Mouse (Mus musculus): Measurements from ENCODE around the gene Dock4. TPM values are rescaled to one million over a fixed set of nuclear protein-coding genes. Genes with fewer than 3 reads are reported as not detected.

Dock4 gene
- total RNA-seq, 2 experiments from 2014 or later: 0.64 to 1.5 TPM

DNA sequence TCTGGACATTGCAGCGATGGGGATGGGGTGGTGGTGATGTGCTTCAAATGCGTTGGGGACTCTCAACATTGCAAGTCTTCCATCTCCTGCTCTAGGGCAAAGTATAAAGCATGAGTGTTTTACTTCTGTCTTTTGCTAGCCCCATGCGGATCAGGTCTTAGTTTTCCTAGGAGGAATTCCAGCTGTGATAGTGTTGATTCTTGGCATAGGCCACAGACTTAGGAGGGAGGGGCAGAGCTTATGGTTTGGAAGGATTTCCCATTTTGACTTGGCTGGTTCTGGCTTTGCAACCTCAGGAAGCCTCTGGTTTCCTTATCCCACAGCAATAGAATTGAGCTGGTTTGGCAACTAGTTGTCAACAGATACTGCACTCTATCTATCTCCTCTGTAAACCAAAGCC is 58.9 kb downstream of the Dock4 start:
- ATAC-seq (replicated peaks; ENCODE audit: poor library complexity): no peak

DNA sequence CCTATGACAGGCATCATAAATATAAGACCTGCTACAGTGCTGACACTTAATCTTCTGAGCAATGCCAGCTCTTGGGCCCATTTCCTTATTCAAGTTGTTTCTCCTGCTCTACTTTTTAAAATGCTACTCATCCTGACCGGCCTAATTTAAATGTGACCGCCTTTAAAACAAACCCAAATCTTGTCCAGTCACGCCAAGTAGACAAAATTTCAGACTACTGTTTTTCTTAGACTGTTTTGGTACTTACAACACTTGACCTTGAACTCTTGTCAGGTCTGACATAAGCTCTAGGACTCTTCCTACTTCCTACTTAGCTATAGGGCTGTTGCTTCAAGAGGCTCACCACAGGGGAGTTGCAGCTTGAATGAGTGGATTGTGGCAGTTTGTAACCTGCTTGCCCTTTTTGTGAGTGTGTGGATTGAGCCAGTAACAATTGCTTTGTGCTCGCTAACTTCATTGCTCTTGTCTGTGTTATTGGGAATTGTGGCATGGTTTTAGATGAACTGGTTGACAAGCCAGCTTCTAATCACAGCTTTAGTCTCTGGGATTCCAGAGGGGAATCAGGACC is 62.2 kb downstream of the Dock4 start:
- no peak for ATAC-seq (replicated peaks; ENCODE audit: poor library complexity)

DNA sequence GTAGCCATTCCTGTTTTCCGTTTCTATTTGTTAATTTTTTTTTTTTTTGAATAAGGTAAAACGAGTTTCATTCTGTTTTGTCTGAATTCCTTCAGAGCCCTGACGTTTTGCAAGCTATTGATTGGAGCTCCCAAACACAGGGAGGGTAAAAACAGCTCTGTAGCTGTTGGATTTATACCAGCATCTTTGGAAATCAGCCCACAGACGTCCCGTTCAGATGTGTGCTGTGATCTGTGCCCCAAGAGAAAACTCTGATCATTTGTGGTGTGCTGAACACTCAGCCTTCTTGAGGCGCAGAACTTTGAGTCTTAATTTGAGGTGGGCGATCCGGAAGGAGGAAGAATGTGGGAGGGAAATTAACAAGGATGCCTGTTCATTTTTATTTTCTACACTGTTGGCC is 62.7 kb downstream of the Dock4 start:
- no peak for ATAC-seq (replicated peaks; ENCODE audit: poor library complexity)

DNA sequence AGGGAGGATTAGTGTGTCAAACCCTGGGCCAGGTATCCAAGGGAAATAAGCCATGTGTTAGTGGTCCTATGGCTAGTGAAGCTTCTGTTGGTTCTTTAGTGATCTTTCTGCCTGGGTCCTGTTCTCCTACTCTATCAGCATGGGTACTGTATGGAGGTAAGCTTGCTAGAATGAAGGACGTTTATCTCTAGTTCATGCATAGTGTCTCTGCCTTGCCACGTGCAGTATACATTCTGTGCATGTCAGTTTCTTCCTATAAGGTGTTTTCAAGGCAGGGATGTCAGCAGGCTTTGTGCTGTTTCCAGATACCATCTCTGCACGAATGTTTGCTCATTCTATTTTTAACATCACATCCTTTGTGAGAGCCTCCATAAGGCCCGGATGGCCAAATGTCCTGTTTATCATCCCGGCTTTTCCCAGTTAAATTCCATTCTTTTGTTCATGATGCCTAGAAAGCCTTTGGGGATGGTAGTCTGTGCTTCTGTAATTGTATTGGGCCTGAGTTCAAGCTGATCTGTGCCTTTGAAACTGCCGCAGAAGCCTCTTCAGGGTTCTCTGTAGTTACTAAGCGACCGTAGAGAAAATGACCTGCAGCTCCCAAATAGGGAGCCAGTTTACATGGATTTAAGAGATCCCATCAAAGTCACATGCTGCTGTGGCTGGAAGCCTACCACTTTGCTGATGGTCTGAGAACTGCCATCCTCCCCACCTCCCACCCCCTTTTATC is 66.1 kb downstream of the Dock4 start:
- ATAC-seq (replicated peaks; ENCODE audit: poor library complexity): no peak

DNA sequence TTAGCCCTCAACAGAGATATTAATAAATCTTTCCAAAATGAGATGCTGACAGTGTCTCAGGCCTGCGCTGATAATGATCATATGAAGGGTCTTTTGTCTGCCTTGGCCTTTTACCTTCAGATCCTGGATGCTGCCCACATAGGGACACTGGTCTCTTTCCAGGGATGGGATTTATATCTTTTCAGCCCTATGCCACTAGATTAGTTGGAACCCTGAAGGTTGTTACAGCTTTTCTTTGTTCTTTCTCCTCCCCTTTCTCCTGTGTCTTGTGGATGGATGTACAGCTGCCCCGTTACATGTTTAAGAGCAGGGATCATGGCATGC is 66.6 kb downstream of the Dock4 start:
- ATAC-seq (replicated peaks; ENCODE audit: poor library complexity): no peak

- no peak for ATAC-seq (replicated peaks; ENCODE audit: poor library complexity)
Observed at GRCm38 (mm10) chr12:40512994-40513393, 67.2 kb downstream of the Dock4 start.

DNA sequence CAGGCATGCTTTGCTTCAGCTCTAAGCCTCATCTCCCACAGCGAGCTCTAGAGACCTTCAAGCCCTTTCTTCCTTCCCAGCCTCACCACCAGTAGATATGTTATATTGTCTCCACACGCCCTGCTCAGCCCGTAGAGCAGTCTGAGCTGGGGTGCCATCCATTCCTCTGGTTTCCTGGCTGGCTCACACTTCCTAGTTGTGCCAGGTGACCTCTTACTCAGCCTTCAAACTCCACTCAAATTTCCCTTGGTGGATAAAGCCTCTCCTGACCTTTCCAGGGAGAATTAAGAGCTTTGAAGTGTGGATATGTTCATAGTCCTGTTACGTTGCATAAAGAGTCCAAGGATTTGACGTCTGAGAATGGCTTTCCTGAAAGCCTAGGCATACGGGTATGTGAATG is 68.3 kb downstream of the Dock4 start:
- ATAC-seq (replicated peaks; ENCODE audit: poor library complexity): no peak

- peak; percentile 97 for ATAC-seq (replicated peaks; ENCODE audit: poor library complexity)
Observed at GRCm38 (mm10) chr12:40522468-40522867, 76.7 kb downstream of the Dock4 start.

- ATAC-seq (replicated peaks; ENCODE audit: poor library complexity): no peak
Observed at GRCm38 (mm10) chr12:40523020-40523419, 77.3 kb downstream of the Dock4 start.

- no peak for ATAC-seq (replicated peaks; ENCODE audit: poor library complexity)
Observed at GRCm38 (mm10) chr12:40525045-40525444, 79.3 kb downstream of the Dock4 start.

- ATAC-seq (replicated peaks; ENCODE audit: poor library complexity): peak; percentile 99
Observed at GRCm38 (mm10) chr12:40535655-40536618, 90.2 kb downstream of the Dock4 start.

DNA sequence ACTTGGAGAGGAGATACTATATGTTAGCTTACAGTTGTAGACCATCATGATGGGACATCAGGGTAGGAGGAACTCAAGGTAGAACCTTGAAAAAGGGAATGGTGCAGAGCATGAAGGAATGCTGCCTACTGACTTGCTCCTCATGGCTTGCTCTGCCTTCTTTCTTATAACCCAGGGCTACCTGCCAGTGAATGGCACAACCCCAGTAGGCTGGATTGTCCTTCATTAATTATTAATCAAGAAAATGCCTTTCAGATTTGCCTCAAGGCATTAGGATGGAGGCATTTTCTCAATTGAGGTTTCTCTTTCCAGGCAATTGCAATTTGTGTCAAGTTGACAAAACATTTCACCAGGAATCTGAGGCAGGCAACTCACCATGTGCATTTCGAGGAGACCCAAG is 92.1 kb downstream of the Dock4 start:
- ATAC-seq (replicated peaks; ENCODE audit: poor library complexity): no peak

GRCm38 (mm10) chr12:40538318-40538717 is 92.6 kb downstream of the Dock4 start:
- ATAC-seq (replicated peaks; ENCODE audit: poor library complexity): no peak

DNA sequence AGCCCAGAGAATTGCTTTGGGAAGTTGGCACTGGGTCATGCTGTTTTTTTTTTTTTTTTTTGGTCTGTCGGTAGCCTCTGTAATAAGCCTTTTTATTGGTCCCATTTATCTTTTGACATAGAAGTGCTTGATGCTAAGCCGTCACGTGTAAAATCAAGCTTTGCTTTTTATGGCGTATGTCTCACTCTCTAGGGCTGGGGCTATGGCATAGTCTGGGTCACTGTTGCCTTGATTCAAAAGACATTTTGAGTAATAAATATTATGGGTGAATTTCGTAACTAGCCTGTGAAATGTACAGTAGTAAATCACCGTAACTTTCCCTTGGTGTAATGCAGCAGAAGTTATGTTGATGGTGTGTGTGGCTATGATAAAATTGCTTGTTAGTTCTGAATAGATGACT is 93.0 kb downstream of the Dock4 start:
- no peak for ATAC-seq (replicated peaks; ENCODE audit: poor library complexity)

DNA sequence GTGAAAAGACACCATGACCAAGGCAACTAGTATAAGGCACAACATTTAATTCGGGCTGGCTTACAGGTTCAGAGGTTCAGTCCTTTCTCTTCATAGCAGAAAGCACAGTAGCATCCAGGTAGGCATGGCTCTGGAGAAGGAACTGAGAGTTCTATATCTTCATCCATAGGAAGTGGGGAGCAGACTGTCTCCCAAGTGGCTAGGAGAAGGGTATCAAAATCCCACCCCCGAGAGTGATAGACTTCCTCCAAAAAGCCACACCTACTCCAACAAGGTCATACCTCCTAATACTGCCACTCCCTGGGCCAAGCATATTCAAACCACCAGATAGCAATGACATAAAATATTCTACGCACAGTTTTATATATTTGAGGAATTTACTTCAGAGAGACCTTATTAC is 98.5 kb downstream of the Dock4 start:
- ATAC-seq (replicated peaks; ENCODE audit: poor library complexity): no peak; the same call in 1 of the 2 replicates

DNA sequence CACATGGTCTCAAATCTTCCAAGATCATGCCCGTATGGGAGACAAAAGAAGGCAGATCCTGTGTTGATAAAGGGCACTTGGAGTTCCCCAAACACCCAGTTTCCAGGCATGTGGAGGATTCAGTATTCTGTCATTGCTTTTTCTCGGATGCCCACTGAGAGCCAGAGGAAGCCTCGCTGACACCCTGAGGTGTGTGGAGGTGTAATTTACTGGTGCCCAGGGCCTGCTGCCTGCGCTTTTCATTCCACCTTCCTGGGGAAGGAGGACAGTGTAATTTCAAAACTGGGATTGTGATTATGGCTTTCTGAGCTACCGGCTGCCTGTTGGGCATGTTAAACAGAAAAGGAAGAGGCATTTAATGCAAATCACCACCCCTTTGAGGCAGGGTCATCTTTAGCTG is 101.1 kb downstream of the Dock4 start:
- no peak for ATAC-seq (replicated peaks; ENCODE audit: poor library complexity)

DNA sequence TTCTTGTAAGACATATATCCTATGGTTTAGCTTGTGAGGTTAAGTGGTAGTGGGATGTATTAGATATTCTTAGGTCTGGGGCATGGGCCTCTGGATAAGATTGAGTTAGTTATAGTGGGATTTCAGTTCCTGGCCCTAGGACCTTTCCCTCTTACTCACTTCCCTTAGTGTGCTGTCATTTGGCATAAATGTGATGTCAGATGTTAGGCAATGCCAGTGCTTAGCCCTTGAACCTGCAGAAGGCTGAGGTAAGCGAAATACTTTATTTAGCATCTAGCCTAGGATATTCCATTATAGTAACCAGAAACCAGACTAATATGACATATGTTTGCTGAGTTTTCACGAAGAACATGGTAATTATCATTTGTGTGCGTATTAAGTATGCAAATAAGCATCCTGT is 105.6 kb downstream of the Dock4 start:
- ATAC-seq (replicated peaks; ENCODE audit: poor library complexity): 0 out of 2 replicates have a peak, but pooled peaks have one; percentile 31

GRCm38 (mm10) chr12:40552201-40552600 is 106.4 kb downstream of the Dock4 start:
- no peak for ATAC-seq (replicated peaks; ENCODE audit: poor library complexity)

- no peak for ATAC-seq (replicated peaks; ENCODE audit: poor library complexity)
Observed at GRCm38 (mm10) chr12:40553929-40554328, 108.2 kb downstream of the Dock4 start.

DNA sequence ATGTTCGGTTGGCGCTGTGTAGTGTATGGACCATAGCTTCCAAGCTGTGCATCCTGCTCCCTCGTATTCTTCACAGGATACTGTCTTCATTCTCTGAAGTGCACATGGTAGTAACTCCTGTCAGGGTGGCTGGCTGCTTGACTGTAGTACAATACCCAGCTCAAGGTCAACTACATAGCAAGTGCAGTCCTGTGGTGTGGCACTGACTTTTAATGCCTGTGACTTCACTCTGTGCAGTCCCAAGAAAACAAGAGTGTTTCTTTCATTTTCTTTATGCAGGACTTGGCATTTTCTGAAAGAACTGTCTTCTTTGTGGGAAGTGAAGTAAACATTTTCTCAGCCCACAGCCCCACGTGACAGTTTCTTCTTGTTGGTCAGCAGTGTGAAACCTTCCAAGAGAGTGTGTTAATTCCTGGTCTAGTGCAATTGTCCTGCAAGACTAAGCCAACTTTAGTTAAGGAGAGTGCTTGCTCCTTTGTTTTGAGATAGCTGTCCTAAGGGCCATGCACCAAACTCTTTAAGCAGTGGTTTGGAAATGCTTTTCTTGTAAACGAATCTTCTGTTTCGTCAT is 109.3 kb downstream of the Dock4 start:
- no peak for ATAC-seq (replicated peaks; ENCODE audit: poor library complexity)

DNA sequence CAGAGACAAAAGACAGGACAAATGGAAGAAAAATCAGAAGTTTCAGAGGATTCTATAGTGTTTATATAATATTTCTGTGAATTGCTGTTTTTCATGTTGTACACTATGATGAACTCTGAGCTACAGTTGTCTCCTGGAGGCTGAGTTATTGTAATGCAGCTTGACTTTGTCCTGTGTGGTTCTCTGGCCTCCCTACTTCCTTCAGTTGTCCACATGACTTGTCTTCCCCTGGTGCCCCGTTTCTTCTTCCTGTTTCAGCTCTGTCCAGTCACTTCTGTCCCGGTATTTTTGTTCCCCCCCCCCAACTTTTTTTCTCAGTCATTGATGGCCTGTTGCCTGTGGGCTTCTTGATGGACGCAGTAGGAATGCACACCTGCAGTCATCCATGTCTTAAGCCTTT is 112.8 kb downstream of the Dock4 start:
- peak; percentile 68 for ATAC-seq (replicated peaks; ENCODE audit: poor library complexity)

Measured in megakaryocyte progenitor cell, adult 5-6 weeks (primary cell).